Mouse (Mus musculus) neural tube, embryonic 15.5 days (tissue): ENCODE measurements around the gene Gm3727. TPM values are rescaled to one million over a fixed set of nuclear protein-coding genes. Genes with fewer than 3 reads are reported as not detected.
"Not testable (repeated sequence)": the region's sequence is repeated elsewhere in the genome, so short reads cannot be mapped to it uniquely, and the experiment has no call there.

Source experiments
- ATAC-seq: fragments of 200-750 bp; cut with Nextera tagmentation; 2 replicates; pipeline ENCODE4 v1.8.0; 2017; ENCODE audit warnings: mild to moderate bottlenecking, moderate TSS enrichment, moderate library complexity; ENCODE audit not compliant: low FRiP score
- H3K27ac ChIP-seq: fragments of 300-500 bp; sonication (generic); replicated peaks from 2 replicates; pipeline ENCODE4 v1.5.1; 2015; ENCODE audit warnings: mild to moderate bottlenecking, inconsistent platforms
- H3K27me3 ChIP-seq: fragments of 300-500 bp; sonication (generic); replicated peaks from 2 replicates; pipeline ENCODE4 v1.6.1; 2015; ENCODE audit warnings: inconsistent platforms
- H3K36me3 ChIP-seq: fragments of 300-500 bp; sonication (generic); 2 replicates; pipeline ENCODE4 v1.6.1; 2015; ENCODE audit warnings: inconsistent platforms
- H3K4me1 ChIP-seq: fragments of 300-500 bp; sonication (generic); 2 replicates; pipeline ENCODE4 v1.6.1; 2015; ENCODE audit warnings: inconsistent platforms
- H3K4me2 ChIP-seq: fragments of 300-500 bp; sonication (generic); 2 replicates; pipeline ENCODE4 v1.6.1; 2015; ENCODE audit warnings: inconsistent platforms, mild to moderate bottlenecking, moderate library complexity
- H3K4me3 ChIP-seq: fragments of 300-500 bp; sonication (generic); replicated peaks from 2 replicates; pipeline ENCODE4 v1.5.1; 2015; ENCODE audit warnings: mild to moderate bottlenecking, inconsistent platforms
- H3K9ac ChIP-seq: fragments of 300-500 bp; sonication (generic); replicated peaks from 2 replicates; pipeline ENCODE4 v1.6.1; 2015; ENCODE audit warnings: mild to moderate bottlenecking, inconsistent platforms
- H3K9me3 ChIP-seq: fragments of 300-500 bp; sonication (generic); replicated peaks from 2 replicates; pipeline ENCODE4 v1.6.1; 2016; ENCODE audit warnings: inconsistent platforms
- WGBS: fragments of 180-500 bp; shearing (Covaris S2); methylation state at CpG from one replicate; pipeline ENCODE4 v1.1.7; 2015; ENCODE audit warnings: mixed read lengths; 5-methylcytosine and 5-hydroxymethylcytosine counted together
- polyA plus RNA-seq: library from polyadenylated mRNA; unstranded; fragments of >200 nt; fragmentation: Nextera tagmentation; extraction: Ambion mirVana; gene quantifications from 2 replicates; pipeline ENCODE4 v1.2.1, GENCODE M21; 2015

Gm3727 gene
- not detected in 2 replicates for polyA plus RNA-seq

GRCm38 (mm10) chr14:7264614-7265013, at the start of gene Gm3727:
Gm3727 (minus strand) TSS chr14:7264714.
- not testable (repeated sequence) for H3K9me3 ChIP-seq, H3K4me1 ChIP-seq, H3K36me3 ChIP-seq, ATAC-seq, H3K27me3 ChIP-seq, H3K4me2 ChIP-seq, H3K27ac ChIP-seq, H3K4me3 ChIP-seq, H3K9ac ChIP-seq
- WGBS, result 78% methylated on average over 3 of the region's 3 CpGs

GRCm38 (mm10) chr14:7243498-7243897, 21.0 kb downstream of the Gm3727 start:
- not testable (repeated sequence) for H3K27me3 ChIP-seq, H3K9me3 ChIP-seq, H3K27ac ChIP-seq, H3K4me1 ChIP-seq, H3K36me3 ChIP-seq, H3K9ac ChIP-seq, ATAC-seq, H3K4me2 ChIP-seq, H3K4me3 ChIP-seq
- 3% methylated on average over 7 of the region's 10 CpGs for WGBS

Other genes starting within 250 kb of the Gm3727 start
- 2.8 and 3.4 TPM in 2 replicates for gene Gm10406, start 237.3 kb downstream of the Gm3727 start, polyA plus RNA-seq
- not detected in 2 replicates for gene Gm3685, start 219.7 kb downstream of the Gm3727 start, polyA plus RNA-seq
- 6.4 and 7.3 TPM in 2 replicates for gene Gm3696, start 164.1 kb downstream of the Gm3727 start, polyA plus RNA-seq
- gene Gm6676, start 139.3 kb downstream of the Gm3727 start, polyA plus RNA-seq, result not detected in 2 replicates
- gene Gm3512, start 90.2 kb downstream of the Gm3727 start, polyA plus RNA-seq, result 10.9 and 12.1 TPM in 2 replicates
- not detected in 2 replicates for gene Gm16434, start 70.2 kb downstream of the Gm3727 start, polyA plus RNA-seq
- gene Gm3739, start 50.3 kb upstream of the Gm3727 start, polyA plus RNA-seq, result 6.0 and 6.9 TPM in 2 replicates
- not detected in 2 replicates for gene Gm5797, start 67.7 kb upstream of the Gm3727 start, polyA plus RNA-seq
- not detected in 2 replicates for gene Gm8374, start 100.4 kb upstream of the Gm3727 start, polyA plus RNA-seq
- gene Gm3755, start 186.2 kb upstream of the Gm3727 start, polyA plus RNA-seq, result not detected in 2 replicates
- gene Gm3752, start 219.0 kb upstream of the Gm3727 start, polyA plus RNA-seq, result 15.0 and 15.1 TPM in 2 replicates